Mouse (Mus musculus): ENCODE measurements at regions not wholly inside any gene's neighbourhood (a gene's known extent, or its start where the extent isn't known, plus 50 kb on each side); places are given as distances from the start of the nearest gene placed in this dataset.

- Histone ChIP-seq H3K4me2 (ENCODE audit: low read depth, severe bottlenecking) (no peak overlapping the region), H3K4me1 (ENCODE audit: control insufficient read depth, insufficient read depth, low read length) (peaks cover 9% of the 10 kb centered on the region; the same call in 1 of the 2 replicates), H3K4me3 (ENCODE audit: low read depth, low read length) (no peak overlapping the region), H3K36me3 (ENCODE audit: control insufficient read depth, insufficient read depth, low read length) (no peaks in the 10 kb centered on the region), H3K27me3 (ENCODE audit: control insufficient read depth, insufficient read depth, low read length) (no peaks in the 10 kb centered on the region), H3K9me3 (ENCODE audit: control insufficient read depth, low read length) (no peaks in the 10 kb centered on the region), H3K9ac (ENCODE audit: low read length) (no peak overlapping the region), H3K27ac (replicated peaks; ENCODE audit: low read depth, low read length) (no peak overlapping the region)
- DNase-seq (ENCODE audit: low spot score) (no peak), ATAC-seq (ENCODE audit: insufficient number of reproducible peaks, low FRiP score, low TSS enrichment, low read depth) (no peak)
- 71% methylated on average over 13 of the region's 13 CpGs for WGBS
These were observed 165.3 kb upstream of the Tle3 start for GRCm38 (mm10) chr9:61206725-61207365.

GRCm38 (mm10) chr9:61207423-61208150, 164.6 kb upstream of the Tle3 start:
- H3K36me3 ChIP-seq (ENCODE audit: control insufficient read depth, insufficient read depth, low read length) = no peaks in the 10 kb centered on the region

GRCm38 (mm10) chr9:61211627-61212026, 160.5 kb upstream of the Tle3 start:
- Histone ChIP-seq H3K27me3 (ENCODE audit: control insufficient read depth, insufficient read depth, low read length) (0 out of 2 replicates have a peak, but pooled peaks cover 2% of the 10 kb centered on the region), H3K36me3 (ENCODE audit: control insufficient read depth, insufficient read depth, low read length) (no peaks in the 10 kb centered on the region), H3K9ac (ENCODE audit: low read length) (no peak overlapping the region), H3K27ac (replicated peaks; ENCODE audit: low read depth, low read length) (no peak overlapping the region), H3K9me3 (ENCODE audit: control insufficient read depth, low read length) (no peaks in the 10 kb centered on the region), H3K4me3 (ENCODE audit: low read depth, low read length) (no peak overlapping the region), H3K4me1 (ENCODE audit: control insufficient read depth, insufficient read depth, low read length) (peaks cover 15% of the 10 kb centered on the region), H3K4me2 (ENCODE audit: low read depth, severe bottlenecking) (no peak overlapping the region)
- WGBS = 52% methylated on average over 4 of the region's 4 CpGs
- ATAC-seq (ENCODE audit: insufficient number of reproducible peaks, low FRiP score, low TSS enrichment, low read depth) (no peak), DNase-seq (ENCODE audit: low spot score) (no peak)

More at GRCm38 (mm10) chr9:61207423-61208150, 164.6 kb upstream of the Tle3 start:
- no peaks in the 10 kb centered on the region for H3K9me3 ChIP-seq (ENCODE audit: control insufficient read depth, low read length)
- peaks cover 9% of the 10 kb centered on the region; the same call in 1 of the 2 replicates for H3K4me1 ChIP-seq (ENCODE audit: control insufficient read depth, insufficient read depth, low read length)
- no peak overlapping the region for H3K4me3 ChIP-seq (ENCODE audit: low read depth, low read length)
- ATAC-seq (ENCODE audit: insufficient number of reproducible peaks, low FRiP score, low TSS enrichment, low read depth) = no peak
- H3K4me2 ChIP-seq (ENCODE audit: low read depth, severe bottlenecking) = no peak overlapping the region
- H3K9ac ChIP-seq (ENCODE audit: low read length) = no peak overlapping the region
- 86% methylated on average over 13 of the region's 13 CpGs for WGBS
- no peaks in the 10 kb centered on the region for H3K27me3 ChIP-seq (ENCODE audit: control insufficient read depth, insufficient read depth, low read length)
- no peak for DNase-seq (ENCODE audit: low spot score)
- no peak overlapping the region for H3K27ac ChIP-seq (replicated peaks; ENCODE audit: low read depth, low read length)

- 48% methylated on average over 6 of the region's 6 CpGs for WGBS
- no peak for ATAC-seq (ENCODE audit: insufficient number of reproducible peaks, low FRiP score, low TSS enrichment, low read depth)
- H3K27me3 ChIP-seq (ENCODE audit: control insufficient read depth, insufficient read depth, low read length) = 0 out of 2 replicates have a peak, but pooled peaks cover 2% of the 10 kb centered on the region
- no peaks in the 10 kb centered on the region for H3K9me3 ChIP-seq (ENCODE audit: control insufficient read depth, low read length)
- H3K36me3 ChIP-seq (ENCODE audit: control insufficient read depth, insufficient read depth, low read length) = no peaks in the 10 kb centered on the region
- no peak overlapping the region for H3K4me3 ChIP-seq (ENCODE audit: low read depth, low read length)
- peaks cover 10% of the 10 kb centered on the region for H3K4me1 ChIP-seq (ENCODE audit: control insufficient read depth, insufficient read depth, low read length)
- H3K4me2 ChIP-seq (ENCODE audit: low read depth, severe bottlenecking) = no peak overlapping the region
- no peak for DNase-seq (ENCODE audit: low spot score)
- no peak overlapping the region for H3K9ac ChIP-seq (ENCODE audit: low read length)
- peak overlapping the region; percentile 18; the same call in 1 of the 2 replicates for H3K27ac ChIP-seq (replicated peaks; ENCODE audit: low read depth, low read length)
These were observed 157.2 kb upstream of the Tle3 start for GRCm38 (mm10) chr9:61214943-61215342.

GRCm38 (mm10) chr9:61216012-61216770, 156.0 kb upstream of the Tle3 start:
- H3K4me2 ChIP-seq (ENCODE audit: low read depth, severe bottlenecking) = no peak overlapping the region
- no peaks in the 10 kb centered on the region for H3K9me3 ChIP-seq (ENCODE audit: control insufficient read depth, low read length)
- ATAC-seq (ENCODE audit: insufficient number of reproducible peaks, low FRiP score, low TSS enrichment, low read depth) (no peak), DNase-seq (ENCODE audit: low spot score) (no peak)
- 67% methylated on average over 13 of the region's 13 CpGs for WGBS
- H3K27ac ChIP-seq (replicated peaks; ENCODE audit: low read depth, low read length) = no peak overlapping the region
- H3K4me1 ChIP-seq (ENCODE audit: control insufficient read depth, insufficient read depth, low read length) = peaks cover 12% of the 10 kb centered on the region
- H3K36me3 ChIP-seq (ENCODE audit: control insufficient read depth, insufficient read depth, low read length) = no peaks in the 10 kb centered on the region
- no peak overlapping the region for H3K4me3 ChIP-seq (ENCODE audit: low read depth, low read length)
- H3K27me3 ChIP-seq (ENCODE audit: control insufficient read depth, insufficient read depth, low read length) = 0 out of 2 replicates have a peak, but pooled peaks cover 2% of the 10 kb centered on the region
- H3K9ac ChIP-seq (ENCODE audit: low read length) = no peak overlapping the region

GRCm38 (mm10) chr9:61220017-61220416, 152.1 kb upstream of the Tle3 start:
- ATAC-seq (ENCODE audit: insufficient number of reproducible peaks, low FRiP score, low TSS enrichment, low read depth) = no peak
- no peaks in the 10 kb centered on the region for H3K9me3 ChIP-seq (ENCODE audit: control insufficient read depth, low read length)
- peaks cover 12% of the 10 kb centered on the region for H3K4me1 ChIP-seq (ENCODE audit: control insufficient read depth, insufficient read depth, low read length)
- DNase-seq (ENCODE audit: low spot score) = no peak
- 62% methylated on average over 9 of the region's 9 CpGs for WGBS
- no peaks in the 10 kb centered on the region for H3K36me3 ChIP-seq (ENCODE audit: control insufficient read depth, insufficient read depth, low read length)
- 0 out of 2 replicates have a peak, but pooled peaks cover 2% of the 10 kb centered on the region for H3K27me3 ChIP-seq (ENCODE audit: control insufficient read depth, insufficient read depth, low read length)
- H3K9ac ChIP-seq (ENCODE audit: low read length) = no peak overlapping the region
- no peak overlapping the region for H3K4me2 ChIP-seq (ENCODE audit: low read depth, severe bottlenecking)
- H3K27ac ChIP-seq (replicated peaks; ENCODE audit: low read depth, low read length) = no peak overlapping the region
- H3K4me3 ChIP-seq (ENCODE audit: low read depth, low read length) = no peak overlapping the region

- Histone ChIP-seq H3K9me3 (ENCODE audit: control insufficient read depth, low read length) (no peaks in the 10 kb centered on the region), H3K27me3 (ENCODE audit: control insufficient read depth, insufficient read depth, low read length) (no peaks in the 10 kb centered on the region), H3K36me3 (ENCODE audit: control insufficient read depth, insufficient read depth, low read length) (no peaks in the 10 kb centered on the region), H3K4me2 (ENCODE audit: low read depth, severe bottlenecking) (no peak overlapping the region), H3K9ac (ENCODE audit: low read length) (no peak overlapping the region), H3K4me1 (ENCODE audit: control insufficient read depth, insufficient read depth, low read length) (peaks cover 6% of the 10 kb centered on the region; the same call in 1 of the 2 replicates), H3K27ac (replicated peaks; ENCODE audit: low read depth, low read length) (no peak overlapping the region), H3K4me3 (ENCODE audit: low read depth, low read length) (no peak overlapping the region)
- 85% methylated on average over 18 of the region's 18 CpGs for WGBS
- DNase-seq (ENCODE audit: low spot score) (no peak), ATAC-seq (ENCODE audit: insufficient number of reproducible peaks, low FRiP score, low TSS enrichment, low read depth) (no peak)
These were observed 149.8 kb upstream of the Tle3 start for GRCm38 (mm10) chr9:61222212-61223003.
